Comparison of ENCODE assay signal across 18 mouse cellular contexts in the genomic region with DNA sequence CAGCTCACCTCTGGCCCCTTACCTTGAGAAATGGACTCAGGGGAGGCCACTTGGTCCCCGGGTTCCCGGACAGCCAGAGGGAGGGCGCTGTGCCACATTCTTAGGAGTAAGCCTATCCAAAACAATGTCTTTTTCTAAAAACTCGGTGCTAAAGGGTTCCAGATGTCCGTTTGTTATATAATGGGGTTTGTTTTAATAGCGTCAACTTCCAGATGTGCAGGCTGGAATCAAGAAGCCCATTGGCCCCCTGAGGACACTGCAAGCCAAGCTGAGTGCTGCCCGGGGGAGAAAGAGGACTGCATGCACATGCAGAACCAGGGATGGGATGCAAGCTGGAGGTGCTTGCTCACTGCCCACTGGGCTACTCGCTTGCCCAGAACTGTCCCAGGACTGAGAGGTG. TPM values are rescaled to one million over a fixed set of nuclear protein-coding genes. Genes with fewer than 3 reads are reported as not detected.
A peak's percentile ranks its signal among the peaks of the same experiment; 100 is the strongest.
DNase-seq lines count a peak whose midpoint lies in the region; ATAC-seq and TF ChIP-seq lines count a peak whose summit lies in the region.
"Had no signal": no experiment of that assay in that cellular context is flagged by ENCODE, and none has a peak within 500 bp of the region (broad histone marks: within the 10 kb centered on the region; RNA-seq: fewer than 3 reads in every experiment).

No protein-coding gene starts in this region.

- H3K27me3 ChIP-seq in limb, embryonic 14.5 days (ENCODE audit: control insufficient read depth, insufficient read depth, low read length) = no peaks in the 10 kb centered on the region
- no peaks in the 10 kb centered on the region for H3K27me3 ChIP-seq in lung, postnatal 0 days (replicated peaks; ENCODE audit: insufficient read depth, low read length)
- H3K27me3 ChIP-seq: lung, embryonic 15.5 days had no signal

- ATAC-seq in limb, embryonic 14.5 days (ENCODE audit: low FRiP score, low read depth) = peak; percentile 86
- no peak for ATAC-seq in lung, postnatal 0 days

- no peak for TF ChIP-seq POLR2A in limb, embryonic 14.5 days (IDR thresholded peaks at IDR 0.05; ENCODE audit: borderline replicate concordance, extremely low read depth, insufficient read depth, insufficient read length)

- TF ChIP-seq EP300 in lung, postnatal 0 days (IDR thresholded peaks at IDR 0.05) = no peak

- TF ChIP-seq CTCF in lung, postnatal 0 days (IDR thresholded peaks at IDR 0.05) = no peak

- no peak overlapping the region; the same call in 1 of the 2 replicates for H3K4me2 ChIP-seq in limb, embryonic 14.5 days (replicated peaks; ENCODE audit: low read depth, low read length, severe bottlenecking)
- H3K4me2 ChIP-seq in lung, postnatal 0 days (replicated peaks; ENCODE audit: low read depth, low read length) = no peak overlapping the region
- H3K4me2 ChIP-seq: hindbrain, embryonic 14.5 days; lung, embryonic 15.5 days had no signal

- peak; percentile 47 for DNase-seq in embryo, embryonic 10 days (ENCODE audit: low spot score)
- DNase-seq in embryo, embryonic 9.5 days (ENCODE audit: extremely low spot score) = no peak
- DNase-seq in embryo, embryonic 11 days = peak; percentile 64
- peak; percentile 59 to 60 for DNase-seq in gastrocnemius, adult 8-10 months (ENCODE audit: low spot score in 2 of 2)
- DNase-seq in limb, embryonic 14.5 days (ENCODE audit: low spot score) = peak; percentile 90
- no peak for DNase-seq in right cerebral cortex, adult 18-20 months
- DNase-seq in lung, postnatal 0 days (ENCODE audit: low spot score) = no peak
- no peak for DNase-seq in c-Kit-positive CD71-positive TER-119-positive erythroid progenitor cells, embryonic 14.5 days (ENCODE audit: low spot score)
- DNase-seq: adrenal gland, postnatal 10 days; cerebellum, postnatal 14 days; kidney, adult 18-20 months; kidney, postnatal 36 days; left cerebral cortex, postnatal 4 days had no signal

- H3K4me3 ChIP-seq in limb, embryonic 14.5 days (replicated peaks; ENCODE audit: low read length) = no peak overlapping the region
- H3K4me3 ChIP-seq in lung, postnatal 0 days (ENCODE audit: low read depth, low read length) = no peak overlapping the region
- H3K4me3 ChIP-seq: erythroblast, embryonic 14.5 days; lung, embryonic 15.5 days had no signal

- H3K9ac ChIP-seq in limb, embryonic 14.5 days (ENCODE audit: low read depth, low read length, severe bottlenecking) = no peak overlapping the region
- H3K9ac ChIP-seq in lung, postnatal 0 days (replicated peaks; ENCODE audit: low read depth) = no peak overlapping the region
- H3K9ac ChIP-seq: hindbrain, embryonic 14.5 days; lung, embryonic 15.5 days had no signal

- no peaks in the 10 kb centered on the region for H3K9me3 ChIP-seq in limb, embryonic 14.5 days (ENCODE audit: control insufficient read depth, low read length)
- H3K9me3 ChIP-seq in lung, postnatal 0 days (ENCODE audit: low read length) = no peaks in the 10 kb centered on the region
- H3K9me3 ChIP-seq: lung, embryonic 15.5 days had no signal

- H3K4me1 ChIP-seq in limb, embryonic 14.5 days (ENCODE audit: control insufficient read depth, insufficient read depth, low read length) = peaks cover 29% of the 10 kb centered on the region
- H3K4me1 ChIP-seq in lung, postnatal 0 days (ENCODE audit: insufficient read depth, low read depth, low read length) = no peaks in the 10 kb centered on the region

- WGBS in limb, embryonic 14.5 days = 10% methylated on average over 8 of the region's 8 CpGs
- 57% methylated on average over 8 of the region's 8 CpGs for WGBS in lung, postnatal 0 days

- H3K36me3 ChIP-seq in limb, embryonic 14.5 days (ENCODE audit: control insufficient read depth, insufficient read depth, low read length) = no peaks in the 10 kb centered on the region
- no peaks in the 10 kb centered on the region for H3K36me3 ChIP-seq in lung, postnatal 0 days (ENCODE audit: insufficient read depth, low read length)
- H3K36me3 ChIP-seq: lung, embryonic 15.5 days had no signal

- H3K27ac ChIP-seq in limb, embryonic 14.5 days (replicated peaks; ENCODE audit: low read depth, low read length) = peak overlapping the region; percentile 63; the same call in 1 of the 2 replicates
- no peak overlapping the region for H3K27ac ChIP-seq in lung, postnatal 0 days (ENCODE audit: low read length)
- H3K27ac ChIP-seq: hindbrain, embryonic 14.5 days; lung, embryonic 15.5 days had no signal

RNA-seq across cellular contexts. Expression of gene Emilin3, which starts 20.2 kb away (rescaled TPM):
- under 1 TPM; 0.13 to 0.43 (median 0.25) TPM for total RNA-seq in gastrocnemius, adult 8-10 months (2022)
- polyA plus RNA-seq in limb, embryonic 14.5 days (2012; rRNA removed) = 69.3 and 89.0 TPM in 2 replicates
- polyA plus RNA-seq in limb, embryonic 14.5 days (2014; fragmentation: Nextera tagmentation; extraction: Ambion mirVana) = 30.3 and 32.3 TPM in 2 replicates
- 0.36 and 0.52 TPM in 2 replicates for polyA plus RNA-seq in lung, postnatal 0 days (2015; fragmentation: Nextera tagmentation; extraction: Ambion mirVana)
- total RNA-seq: megakaryocyte-erythroid progenitor cell, adult 5-6 weeks; monocyte, adult 5-6 weeks had no signal
- polyA plus RNA-seq: erythroblast, embryonic 14.5 days had no signal

RNA-seq across cellular contexts. Expression of gene Lpin3, which starts 51.9 kb away (rescaled TPM):
- 1 to 10 TPM; 1.2 to 2.4 (median 1.9) TPM for total RNA-seq in gastrocnemius, adult 8-10 months (2022)
- polyA plus RNA-seq in limb, embryonic 14.5 days (2012; rRNA removed) = 2.6 and 2.9 TPM in 2 replicates
- 1.8 and 2.3 TPM in 2 replicates for polyA plus RNA-seq in limb, embryonic 14.5 days (2014; fragmentation: Nextera tagmentation; extraction: Ambion mirVana)
- 3.2 and 4.5 TPM in 2 replicates for polyA plus RNA-seq in lung, postnatal 0 days (2015; fragmentation: Nextera tagmentation; extraction: Ambion mirVana)
- total RNA-seq: megakaryocyte-erythroid progenitor cell, adult 5-6 weeks; monocyte, adult 5-6 weeks had no signal
- polyA plus RNA-seq: erythroblast, embryonic 14.5 days had no signal

RNA-seq across cellular contexts. Expression of gene Zhx3, which starts 59.5 kb away (rescaled TPM):
- 10 to 100 TPM; 18.9 to 27.5 (median 23.1) TPM for total RNA-seq in gastrocnemius, adult 8-10 months (2022)
- polyA plus RNA-seq in limb, embryonic 14.5 days (2012; rRNA removed) = 6.5 and 8.3 TPM in 2 replicates
- polyA plus RNA-seq in limb, embryonic 14.5 days (2014; fragmentation: Nextera tagmentation; extraction: Ambion mirVana) = 13.7 and 14.5 TPM in 2 replicates
- 7.2 and 10.9 TPM in 2 replicates for polyA plus RNA-seq in lung, postnatal 0 days (2015; fragmentation: Nextera tagmentation; extraction: Ambion mirVana)

Comparison
In these comparisons a context has a peak if more than half of its experiments do, and no peak if none do; other contexts are left out.
1. DNase-seq: peak in embryo, embryonic 10 days (single experiment), embryo, embryonic 11 days (single experiment), gastrocnemius, adult 8-10 months (2 of 2) and limb, embryonic 14.5 days (single experiment); none in embryo, embryonic 9.5 days (single experiment), right cerebral cortex, adult 18-20 months (single experiment), lung, postnatal 0 days (single experiment) and c-Kit-positive CD71-positive TER-119-positive erythroid progenitor cells, embryonic 14.5 days (single experiment).
2. RNA of gene Emilin3, which starts 20.2 kb away (polyA plus RNA-seq): 30.3 to 89.0 TPM in limb, embryonic 14.5 days; 0.36 to 0.52 TPM in lung, postnatal 0 days; every median in the first group is over 10 times any median in the second.